Mouse (Mus musculus) MEL (cell line): ENCODE results near the gene Col24a1.

ENCODE experiments used
- CTCF ChIP-seq, 3 experiments: IDR thresholded peaks in 2 of 3; conservative IDR thresholded peaks in 1 of 3; 2 replicates each; pipeline ENCODE4 v1.5.1; 2011 to 2012; ENCODE audit warnings: low read length in 3 of 3, low read depth in 2 of 3, mild to moderate bottlenecking in 2 of 3, improper control_type of control experiment in 1 of 3, inconsistent platforms in 1 of 3, mixed read lengths in 1 of 3, moderate library complexity in 1 of 3; ENCODE audit not compliant: control insufficient read depth in 1 of 3, insufficient read depth in 1 of 3, poor library complexity in 1 of 3, severe bottlenecking in 1 of 3
- ZC3H11A ChIP-seq: IDR thresholded peaks from 2 replicates; pipeline ENCODE4 v1.6.1; 2012; ENCODE audit warnings: low read depth, mild to moderate bottlenecking, inconsistent platforms, low read length, improper control_type of control experiment

DNA sequence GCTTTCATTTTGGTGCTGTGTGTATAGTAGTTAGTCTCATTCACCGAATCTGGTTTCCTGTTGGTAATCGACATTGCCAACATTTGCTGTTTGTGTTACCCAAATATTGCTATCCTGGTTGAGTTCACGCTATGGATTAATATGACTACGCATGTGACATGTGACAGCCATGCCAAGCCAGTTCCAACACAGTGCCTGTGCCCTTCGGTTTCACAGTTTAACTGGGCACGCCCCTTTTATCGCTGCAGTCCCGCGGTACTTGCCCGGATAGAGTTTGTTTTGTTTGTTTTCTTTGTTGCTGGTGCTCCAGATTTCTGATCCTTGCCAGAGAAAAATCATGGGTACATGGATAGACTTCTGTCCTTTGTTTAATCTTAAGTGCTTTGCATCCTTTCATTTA lies 263.9 kb downstream of the Col24a1 start:
- TF ChIP-seq CTCF (IDR thresholded peaks at IDR 0.05 in 2 of 3, conservative IDR thresholded peaks at IDR 0.05 in 1 of 3; ENCODE audit: control insufficient read depth in 1 of 3, insufficient read depth in 1 of 3, low read depth in 2 of 3, low read length in 3 of 3, poor library complexity in 1 of 3, severe bottlenecking in 1 of 3) (no peak), ZC3H11A (no peak)
